Mouse (Mus musculus) layer of hippocampus, adult 2 months (tissue): Measurements from ENCODE around the gene Scrn1. TPM values are rescaled to one million over a fixed set of nuclear protein-coding genes. Genes with fewer than 3 reads are reported as not detected.

Experiments used
- DNase-seq, 2 experiments: peaks; one replicate each; pipeline ENCODE4 v3.0.0; 2022; ENCODE audit warnings: low spot score in 2 of 2
- H3K27ac ChIP-seq: fragments of 200-600 bp; 2 replicates; pipeline ENCODE4 v1.8.1; 2022
- H3K4me3 ChIP-seq: fragments of 200-600 bp; 2 replicates; pipeline ENCODE4 v1.8.1; 2022; ENCODE audit warnings: mild to moderate bottlenecking
- CTCF ChIP-seq: fragments of 200-600 bp; conservative IDR thresholded peaks from 2 replicates; pipeline ENCODE4 v1.8.1; 2022; ENCODE audit warnings: antibody characterized with exemption, mild to moderate bottlenecking, moderate library complexity
- total RNA-seq, 2 experiments: library from RNA; stranded (reverse); gene quantifications; 2 replicates each; pipeline ENCODE4 v1.2.3; 2021

Gene Scrn1
- total RNA-seq, 2 experiments from 2014 or later: 98.2 to 98.3 TPM

DNA sequence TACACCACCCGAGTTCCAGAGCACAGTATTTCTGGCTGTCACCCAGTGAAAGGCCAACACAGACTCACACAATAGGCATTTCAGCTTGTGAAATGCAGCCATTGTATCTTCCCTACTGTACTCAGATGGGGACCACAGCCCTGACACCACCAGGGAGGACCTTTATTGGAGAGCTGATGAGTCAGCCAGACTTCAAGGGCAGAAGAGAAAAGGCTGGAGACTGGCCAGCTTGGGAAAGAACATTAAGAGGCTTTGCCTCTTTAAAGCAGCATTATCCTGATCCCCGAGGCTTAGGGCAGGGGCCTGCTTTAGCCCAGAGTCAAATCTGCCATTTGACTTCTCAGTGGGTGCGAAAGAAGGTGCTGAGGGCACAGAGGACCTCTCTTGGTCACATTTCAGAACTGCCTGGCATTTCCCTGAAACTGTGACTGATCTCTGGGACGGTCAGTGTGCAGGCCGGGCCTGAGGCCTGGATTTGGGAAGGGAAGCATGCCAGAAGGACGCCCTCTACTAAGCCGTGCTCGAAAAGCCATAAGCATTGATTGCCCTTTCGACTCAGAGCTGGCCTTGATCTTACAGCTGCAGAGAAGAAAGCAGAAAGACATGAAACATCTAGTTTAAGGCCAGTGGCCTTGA, 25.9 kb downstream of the Scrn1 start:
- no peak overlapping the region for H3K4me3 ChIP-seq
- no peak for TF ChIP-seq CTCF
- no peak for DNase-seq
- peak overlapping the region; percentile 24; the same call in 1 of the 2 replicates for H3K27ac ChIP-seq

DNA sequence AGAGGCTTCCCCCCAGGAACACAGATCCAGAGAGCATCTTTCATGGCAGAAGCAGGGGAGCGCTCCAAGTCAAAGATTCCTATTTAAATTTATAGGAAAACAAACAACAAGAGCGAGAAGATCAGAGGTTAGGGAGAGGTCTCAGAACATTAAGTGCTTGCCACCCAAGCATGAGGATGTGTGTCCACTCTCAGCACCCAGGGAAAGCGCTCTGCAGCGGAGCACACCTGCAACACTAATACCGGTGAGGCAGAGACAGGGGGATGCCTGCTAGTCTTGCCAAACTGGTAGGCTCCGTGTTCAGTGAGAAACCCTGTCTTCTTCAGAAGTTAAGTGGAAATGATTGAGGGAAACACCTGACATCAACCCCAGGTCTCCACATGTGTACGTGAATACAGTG, 26.9 kb downstream of the Scrn1 start:
- no peak overlapping the region for H3K4me3 ChIP-seq
- TF ChIP-seq CTCF: no peak
- H3K27ac ChIP-seq: no peak overlapping the region
- no peak for DNase-seq

DNA sequence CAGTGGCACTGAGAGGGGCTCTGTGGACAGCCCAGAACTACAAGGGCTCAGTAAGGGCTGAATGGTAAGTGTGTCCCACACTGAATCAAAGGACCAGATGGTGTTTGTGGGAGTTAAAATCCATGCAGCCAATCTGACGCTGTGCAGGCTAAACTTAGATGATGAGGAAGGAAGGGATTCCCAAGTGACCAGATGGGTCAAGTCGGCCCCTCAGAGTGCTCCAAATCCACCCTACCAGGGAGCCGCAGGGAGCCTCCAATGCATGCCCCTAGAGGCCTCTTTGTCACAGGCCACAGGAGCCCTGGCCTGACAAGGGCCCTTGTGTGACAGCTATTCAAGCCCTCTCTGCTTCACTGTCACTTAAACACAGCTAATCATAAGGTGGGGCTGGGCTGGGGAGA, 27.5 kb downstream of the Scrn1 start:
- Histone ChIP-seq H3K27ac (0 out of 2 replicates have a peak overlapping the region, but pooled peaks have one; percentile 29), H3K4me3 (no peak overlapping the region)
- peak; percentile 22 for TF ChIP-seq CTCF
- no peak for DNase-seq

DNA sequence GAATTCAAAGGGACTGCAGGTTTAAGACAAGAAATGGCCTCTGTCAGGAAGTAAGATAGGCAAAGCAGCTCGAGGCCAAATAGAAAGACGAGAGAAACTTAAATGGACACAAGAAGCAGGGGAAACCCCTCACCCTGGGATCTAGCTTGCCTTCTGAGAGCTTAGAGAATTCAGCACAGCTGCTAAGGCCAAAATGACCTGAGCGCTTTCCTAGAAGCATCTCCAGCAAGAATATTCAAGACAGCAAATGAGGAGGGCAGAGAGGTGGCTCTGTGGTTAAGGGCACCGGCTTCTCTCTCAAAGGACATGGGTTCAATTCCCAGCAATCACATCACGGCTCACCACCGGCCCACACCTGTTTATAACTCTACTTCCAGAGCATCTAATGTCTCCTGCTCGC, 29.2 kb downstream of the Scrn1 start:
- DNase-seq: no peak
- no peak for TF ChIP-seq CTCF
- H3K4me3 ChIP-seq: no peak overlapping the region
- H3K27ac ChIP-seq: no peak overlapping the region

DNA sequence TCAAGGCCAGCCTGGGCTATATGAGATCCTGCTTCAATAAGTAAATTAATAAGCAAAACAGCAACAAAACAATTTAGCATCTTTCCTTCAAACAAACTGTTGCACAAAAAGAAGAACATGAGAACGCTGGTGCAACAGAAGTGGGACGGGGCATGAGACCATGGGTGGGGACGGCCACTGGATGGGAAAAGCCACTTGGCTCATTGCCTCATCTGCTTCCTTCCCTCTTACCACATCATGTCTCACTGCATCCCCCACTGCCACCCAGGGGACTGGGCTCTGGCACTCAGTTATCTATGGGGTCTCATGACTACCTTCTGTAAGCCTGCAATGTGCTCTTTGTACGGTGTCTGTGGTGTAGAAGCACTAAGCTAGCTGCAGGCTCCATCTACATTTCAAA, 30.8 kb downstream of the Scrn1 start:
- Histone ChIP-seq H3K4me3 (no peak overlapping the region), H3K27ac (no peak overlapping the region)
- DNase-seq: no peak
- TF ChIP-seq CTCF: no peak

DNA sequence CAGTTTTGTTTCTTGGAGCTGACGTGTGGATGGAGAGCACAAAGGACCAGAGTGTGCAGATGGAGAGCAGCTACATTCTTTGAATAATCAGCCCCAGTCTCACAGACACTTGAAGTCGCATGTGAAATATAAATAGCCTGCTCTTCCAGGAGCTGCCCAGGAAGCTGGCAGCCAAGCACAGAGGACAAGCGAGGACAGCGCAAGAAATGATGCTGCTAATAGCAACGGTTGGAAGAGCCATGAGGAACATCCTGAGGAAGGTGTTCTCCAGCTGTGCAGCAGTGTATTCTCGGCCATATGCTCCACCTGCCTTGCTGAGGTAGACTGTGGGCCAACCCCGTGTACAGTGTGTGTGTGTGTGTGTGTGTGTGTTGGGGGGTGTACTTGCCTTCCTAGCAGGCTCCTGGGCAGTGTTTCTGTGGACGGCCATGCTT, 35.2 kb downstream of the Scrn1 start:
- TF ChIP-seq CTCF: no peak
- Histone ChIP-seq H3K4me3 (no peak overlapping the region), H3K27ac (no peak overlapping the region)
- no peak for DNase-seq

DNA sequence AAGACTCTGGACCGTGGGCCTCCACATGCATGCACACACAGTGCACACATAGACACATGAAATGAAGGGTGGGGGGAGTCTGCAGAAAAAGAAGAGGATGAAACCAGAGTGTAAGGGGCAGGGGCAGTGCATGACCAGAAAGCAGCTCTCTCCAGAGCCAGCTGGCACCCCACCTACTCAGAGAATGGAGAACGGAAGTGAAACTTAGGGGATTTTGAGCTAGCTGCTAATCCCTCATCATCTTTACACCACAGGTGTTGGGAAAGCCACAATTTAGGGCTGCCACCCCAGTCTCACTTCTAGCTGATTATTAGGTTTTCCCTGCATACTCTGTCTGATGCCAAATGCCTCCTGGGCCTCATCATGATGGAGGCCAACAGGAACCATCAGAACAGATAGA, 36.1 kb downstream of the Scrn1 start:
- DNase-seq: no peak
- no peak overlapping the region for H3K4me3 ChIP-seq
- no peak overlapping the region for H3K27ac ChIP-seq
- TF ChIP-seq CTCF: no peak

DNA sequence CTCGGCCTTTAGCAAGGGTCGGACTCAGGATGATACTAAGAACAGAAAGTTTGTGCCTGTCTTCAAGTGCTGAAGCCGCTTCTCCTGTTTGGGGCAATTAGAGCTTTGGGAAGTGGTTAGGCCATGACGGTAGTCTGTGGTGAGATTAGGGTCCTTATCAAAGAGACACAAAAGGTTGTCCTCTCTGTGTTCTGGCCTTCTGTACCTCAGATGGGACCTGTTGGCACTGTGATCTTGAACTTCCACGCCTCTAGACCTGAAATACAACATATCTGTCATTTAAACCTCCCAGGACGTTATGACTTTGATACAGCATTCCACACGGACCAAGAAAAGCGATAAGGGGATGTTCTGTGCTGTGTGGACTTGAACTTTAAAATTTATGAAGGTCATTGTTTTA, 37.6 kb downstream of the Scrn1 start:
- Histone ChIP-seq H3K27ac (no peak overlapping the region), H3K4me3 (no peak overlapping the region)
- no peak for DNase-seq
- no peak for TF ChIP-seq CTCF

DNA sequence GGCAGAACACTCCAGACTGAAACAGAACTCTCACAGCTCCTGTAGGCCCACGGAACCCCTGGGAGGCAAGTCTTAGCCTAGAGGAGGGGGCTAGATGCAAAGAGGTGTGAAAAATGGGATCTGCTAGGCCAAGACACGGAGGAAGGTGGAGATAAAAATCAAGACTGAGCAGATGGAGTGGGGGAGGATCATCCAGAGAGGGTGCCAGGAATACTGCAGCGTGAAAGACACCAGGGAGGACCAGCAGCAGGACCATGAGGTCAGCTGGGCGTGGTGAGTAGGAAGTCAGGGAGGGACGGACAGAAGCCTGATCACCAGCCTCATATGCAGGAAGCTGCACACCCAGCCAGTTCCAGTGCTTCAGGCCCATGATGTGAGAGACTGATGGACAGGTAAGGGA, 47.5 kb downstream of the Scrn1 start:
- no peak for DNase-seq
- Histone ChIP-seq H3K27ac (no peak overlapping the region), H3K4me3 (no peak overlapping the region)
- no peak for TF ChIP-seq CTCF

DNA sequence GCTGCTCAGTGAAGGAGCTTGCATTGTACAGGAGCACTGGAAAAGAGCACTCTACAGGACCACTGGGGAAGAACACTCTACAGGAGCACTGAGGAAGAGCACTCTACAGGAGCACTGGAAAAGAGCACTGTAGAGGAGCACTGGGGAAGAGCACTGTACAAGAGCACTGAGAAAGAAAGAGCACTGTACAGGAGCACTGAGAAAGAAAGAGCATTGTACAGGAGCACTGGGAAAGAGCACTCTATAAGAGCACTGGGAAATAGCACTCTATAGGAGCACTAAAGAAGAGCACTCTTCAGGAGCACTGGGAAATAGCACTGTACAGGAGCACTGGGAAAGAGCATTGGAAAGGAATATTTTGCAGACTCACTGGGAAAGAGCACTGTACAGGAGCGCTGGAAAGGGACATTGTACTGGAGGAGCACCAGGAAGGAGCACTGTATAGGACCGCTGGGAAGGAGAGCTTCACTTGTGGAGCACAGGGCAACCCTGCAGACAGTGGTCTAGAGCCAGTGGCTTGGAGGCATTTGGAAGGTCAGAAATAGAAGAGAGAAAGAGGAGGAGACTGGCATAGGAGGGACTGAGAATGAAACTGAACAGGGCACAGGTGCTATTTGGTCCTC, 49.7 kb downstream of the Scrn1 start:
- DNase-seq: no peak

DNA sequence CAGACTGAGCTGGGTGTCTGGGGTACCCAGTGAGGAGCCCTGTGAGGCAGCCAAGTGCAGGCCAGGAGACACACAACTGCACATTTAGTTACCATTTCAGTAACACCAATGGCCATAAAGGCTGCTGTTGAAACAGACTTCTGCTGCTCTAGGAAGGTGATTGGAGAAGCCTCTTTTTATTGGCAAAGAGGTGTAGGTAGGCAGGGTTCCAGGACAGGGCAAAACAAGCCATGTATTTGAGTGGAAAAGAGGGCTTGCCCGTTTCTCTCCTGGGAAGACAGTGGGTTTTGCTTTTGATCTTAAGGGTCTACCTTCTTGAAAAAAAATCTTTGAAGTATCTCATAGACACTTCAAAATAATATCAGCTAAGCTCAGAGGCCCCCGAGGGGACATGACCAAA, 54.0 kb downstream of the Scrn1 start:
- no peak overlapping the region for H3K27ac ChIP-seq
- no peak for DNase-seq
- H3K4me3 ChIP-seq: no peak overlapping the region
- no peak for TF ChIP-seq CTCF

More for the DNA sequence above, 49.7 kb downstream of the Scrn1 start:
- Histone ChIP-seq H3K4me3 (no peak overlapping the region), H3K27ac (no peak overlapping the region)
- TF ChIP-seq CTCF: no peak

DNA sequence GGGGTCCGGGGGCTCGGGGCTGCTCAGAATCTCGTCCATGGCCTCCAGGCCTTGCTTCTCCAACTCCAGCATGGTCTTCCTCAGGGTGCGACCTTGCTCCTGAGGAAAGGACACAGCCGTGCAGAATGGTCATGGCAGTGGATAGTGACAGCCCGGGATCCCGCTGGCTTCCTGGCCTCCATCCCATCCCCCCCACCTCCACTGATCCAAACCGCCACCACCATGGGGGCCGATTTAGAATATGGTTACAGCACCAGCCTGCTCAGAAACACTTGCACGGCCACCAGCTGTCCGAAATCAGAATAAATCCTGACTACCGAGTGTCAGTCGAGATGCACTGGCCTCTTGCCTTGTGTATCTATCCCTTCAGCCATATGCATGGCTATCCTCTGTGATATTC, 57.0 kb downstream of the Scrn1 start:
- no peak for TF ChIP-seq CTCF
- Histone ChIP-seq H3K4me3 (no peak overlapping the region), H3K27ac (peak overlapping the region; percentile 46; the same call in 1 of the 2 replicates)
- DNase-seq: no peak

DNA sequence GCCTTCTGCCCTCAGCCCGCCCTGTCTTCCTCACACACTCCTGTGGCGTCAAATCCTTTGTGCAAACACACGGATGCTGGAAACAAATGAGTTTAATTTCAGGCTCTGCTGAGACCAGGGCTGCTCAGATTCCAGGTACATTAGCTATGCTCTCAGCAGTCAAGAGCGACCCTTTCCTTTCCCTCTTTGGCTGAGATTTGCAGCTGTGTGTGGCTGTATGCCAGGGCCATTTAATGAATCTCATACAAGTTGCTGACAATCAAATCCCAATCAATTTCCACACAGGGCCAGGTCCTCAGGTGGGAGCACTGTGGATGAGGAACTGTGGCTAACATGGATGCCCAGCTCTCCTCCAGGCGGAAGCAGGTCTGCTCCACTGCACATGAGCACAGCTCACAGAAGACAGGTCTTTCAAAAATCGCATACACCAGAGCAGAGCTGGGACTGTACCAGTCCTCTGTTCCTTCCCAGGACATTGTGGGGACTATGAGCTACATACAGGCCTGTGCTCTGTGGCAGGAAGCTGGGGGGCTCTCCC, 58.0 kb downstream of the Scrn1 start:
- no peak for DNase-seq
- TF ChIP-seq CTCF: no peak
- Histone ChIP-seq H3K27ac (peak overlapping the region; percentile 46), H3K4me3 (no peak overlapping the region)

DNA sequence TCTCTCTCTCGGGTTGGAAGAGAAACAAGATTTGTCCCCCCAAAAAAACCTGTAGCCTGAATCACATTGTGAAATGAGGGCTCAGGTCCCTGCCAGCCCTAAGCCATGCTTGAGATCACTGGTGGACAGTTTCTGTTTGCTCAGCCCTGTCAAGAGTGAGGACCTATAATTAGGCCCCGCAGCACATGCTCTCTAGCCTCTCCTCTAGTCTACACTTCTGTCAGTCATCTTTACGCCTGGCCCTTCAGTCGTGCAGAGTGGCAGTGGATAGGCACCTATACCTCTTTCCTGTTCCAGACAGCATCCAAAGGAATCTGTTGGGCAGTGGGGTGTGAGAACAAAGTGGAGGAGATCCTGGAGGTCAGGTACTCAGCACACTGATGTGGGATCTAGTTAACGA, 58.5 kb downstream of the Scrn1 start:
- no peak for DNase-seq
- TF ChIP-seq CTCF: no peak
- Histone ChIP-seq H3K27ac (no peak overlapping the region), H3K4me3 (no peak overlapping the region)
